Mouse (Mus musculus) megakaryocyte-erythroid progenitor cell, adult 5 weeks (primary cell): ENCODE measurements around the gene Rmnd5a. TPM values are rescaled to one million over a fixed set of nuclear protein-coding genes. Genes with fewer than 3 reads are reported as not detected.

Experiments
- polyA plus RNA-seq: library from polyadenylated mRNA; stranded (reverse); fragments of >175 nt; gene quantifications from 2 replicates; pipeline ENCODE4 v1.2.3, GENCODE M21; 2012

Rmnd5a gene
- 6.4 and 6.8 TPM in 2 replicates for polyA plus RNA-seq

GRCm38 (mm10) chr6:71440492-71441250, at the start of gene Rmnd5a:
TSS of gene Rmnd5a (minus strand) at chr6:71440637.

DNA sequence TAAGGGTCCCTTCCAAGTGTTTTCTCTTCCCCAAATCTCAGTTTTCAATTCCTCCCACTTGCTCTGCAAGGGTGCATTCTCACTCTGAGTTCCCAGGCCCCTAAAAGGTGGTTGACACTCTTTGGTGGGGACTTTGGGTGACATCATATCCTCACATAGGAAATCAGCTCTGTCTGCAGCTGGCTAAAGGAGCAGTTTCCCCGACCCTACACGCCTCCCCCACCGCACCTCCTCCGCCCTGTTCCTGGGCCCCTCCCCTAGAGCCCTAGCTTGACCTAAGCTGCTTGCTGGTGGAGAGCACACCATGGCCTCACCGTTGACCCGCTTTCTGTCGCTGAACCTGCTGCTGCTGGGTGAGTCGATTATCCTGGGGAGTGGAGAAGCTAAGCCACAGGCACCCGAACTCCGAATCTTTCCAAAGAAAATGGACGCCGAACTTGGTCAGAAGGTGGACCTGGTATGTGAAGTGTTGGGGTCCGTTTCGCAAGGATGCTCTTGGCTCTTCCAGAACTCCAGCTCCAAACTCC, 67.1 kb downstream of the Rmnd5a start, which contains the start of gene Cd8a:
TSS of gene Cd8a (plus strand) at position 179 of the 527 bp plus-strand sequence.

Other genes with a start within 250 kb of the Rmnd5a start
- gene Fabp1, start 240.8 kb downstream of the Rmnd5a start, polyA plus RNA-seq: not detected in 2 replicates
- gene Krcc1, start 169.0 kb downstream of the Rmnd5a start, polyA plus RNA-seq: 46.4 and 59.3 TPM in 2 replicates
- not detected in 2 replicates for gene Smyd1, start 118.4 kb downstream of the Rmnd5a start, polyA plus RNA-seq
- gene Cd8b1, start 117.8 kb downstream of the Rmnd5a start, polyA plus RNA-seq: not detected in 2 replicates
- 0.13 TPM in 1 of 2 replicates, not detected in the other for gene Cd8a, start 67.2 kb downstream of the Rmnd5a start, polyA plus RNA-seq
- gene Rnf103, start 53.3 kb upstream of the Rmnd5a start, polyA plus RNA-seq: 13.5 and 16.4 TPM in 2 replicates
- gene Chmp3, start 103.2 kb upstream of the Rmnd5a start, polyA plus RNA-seq: 19.6 and 23.0 TPM in 2 replicates
- 5.5 and 8.0 TPM in 2 replicates for gene Kdm3a, start 192.4 kb upstream of the Rmnd5a start, polyA plus RNA-seq